Mouse (Mus musculus): ENCODE data around the gene Senp2.
"Not testable (repeated sequence)": the region's sequence is repeated elsewhere in the genome, so short reads cannot be mapped to it uniquely, and the experiment has no call there.

Gene Senp2

DNA sequence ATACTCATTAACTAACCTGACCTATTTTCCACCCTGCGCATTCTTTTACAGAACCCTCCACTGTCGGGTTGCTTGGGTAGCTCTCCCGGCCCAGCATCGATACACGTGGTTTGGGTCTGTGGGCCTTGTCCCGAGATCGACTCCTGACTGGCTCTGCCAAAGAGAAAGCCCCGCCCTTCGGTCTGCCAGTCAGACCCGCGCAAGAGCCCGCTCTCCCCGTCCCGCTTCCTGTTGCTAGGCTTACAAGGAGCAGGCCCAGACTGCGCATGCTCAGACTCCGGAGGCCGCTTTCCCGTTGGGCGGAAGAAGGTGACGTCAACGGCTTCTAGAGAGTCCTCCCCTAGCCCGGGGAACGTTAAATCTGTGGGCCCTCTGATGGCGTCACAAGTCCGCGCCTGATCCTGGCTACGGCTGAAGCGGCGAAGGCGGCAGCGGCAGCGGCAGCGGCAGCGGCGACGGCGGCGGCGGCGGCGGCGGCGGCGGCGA is at the start of gene Senp2:
TSS of gene Senp2 (plus strand) at position 386 of the 486 bp plus-strand sequence.
- DNase-seq = peak; percentile 100

GRCm38 (mm10) chr16:21965576-21965975 is 43.7 kb upstream of the Senp2 start:
- DNase-seq = no peak

GRCm38 (mm10) chr16:21969874-21970273 is 39.4 kb upstream of the Senp2 start:
- DNase-seq = no peak

- no peak for DNase-seq
Observed at GRCm38 (mm10) chr16:21970536-21970935, 38.7 kb upstream of the Senp2 start.

- no peak for DNase-seq
Observed at GRCm38 (mm10) chr16:21971446-21971845, 37.8 kb upstream of the Senp2 start.

GRCm38 (mm10) chr16:21976203-21976602 is 33.1 kb upstream of the Senp2 start:
- no peak for DNase-seq

DNA sequence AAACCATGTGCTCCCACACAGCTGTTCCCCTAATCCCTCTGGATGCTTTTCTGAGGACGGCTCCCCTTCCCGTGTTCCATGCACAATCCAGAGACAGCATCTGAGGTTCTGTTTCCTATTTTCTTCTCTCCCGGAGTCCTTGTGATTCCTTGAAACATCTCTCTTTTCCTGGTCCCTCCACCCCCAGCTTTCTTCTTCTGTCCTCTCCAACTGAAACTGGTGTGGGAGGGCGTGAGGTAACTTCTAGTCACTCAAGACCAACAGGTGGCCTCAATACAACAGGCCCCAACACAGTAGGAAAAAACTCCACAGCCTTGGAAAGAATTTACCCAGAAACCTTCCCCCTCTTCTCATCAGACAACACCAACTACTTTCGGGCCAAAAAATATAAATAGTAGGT is 31.9 kb upstream of the Senp2 start:
- DNase-seq = no peak

- no peak for DNase-seq
Observed at GRCm38 (mm10) chr16:21983146-21983545, 26.1 kb upstream of the Senp2 start.

GRCm38 (mm10) chr16:21983581-21983980 is 25.7 kb upstream of the Senp2 start:
- DNase-seq = no peak

DNA sequence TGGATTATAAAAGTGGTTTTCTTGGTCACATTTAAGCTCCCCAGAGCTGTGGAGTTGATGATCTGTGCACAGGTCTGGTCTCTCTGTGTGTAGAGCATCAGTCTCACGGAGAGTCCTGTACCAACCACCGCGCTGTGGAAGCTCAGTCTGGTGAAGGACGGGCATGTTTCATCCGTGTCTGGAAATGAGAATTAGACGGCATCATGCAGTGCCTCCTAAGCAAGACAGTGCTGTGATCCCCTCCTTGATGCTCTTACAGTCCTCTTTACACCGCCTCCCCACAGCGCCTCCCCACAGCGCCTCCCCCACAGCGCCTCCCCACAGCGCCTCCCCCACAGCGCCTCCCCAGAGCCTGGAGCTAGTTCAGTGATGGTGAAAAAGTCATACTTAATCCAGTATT is 25.2 kb upstream of the Senp2 start:
- no peak for DNase-seq

DNA sequence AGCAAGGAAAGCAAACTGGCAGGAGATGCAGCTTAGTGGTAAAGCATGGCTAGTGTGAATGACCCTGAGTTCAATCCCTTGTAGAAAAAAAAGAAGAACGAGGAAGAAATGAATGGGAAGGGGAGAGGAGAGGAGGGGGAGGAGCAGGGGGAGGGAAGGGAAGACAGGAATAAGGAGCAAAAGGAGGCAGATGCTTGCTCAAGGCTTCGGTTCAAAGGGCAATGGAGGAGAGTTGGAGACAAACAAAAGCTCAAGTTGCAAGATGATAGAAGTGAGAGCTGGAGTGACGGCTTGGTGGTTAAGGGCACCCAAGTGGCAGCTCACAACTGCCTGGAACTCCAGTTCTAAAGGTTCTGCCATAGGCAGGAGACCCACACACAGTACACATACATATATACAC is 23.1 kb upstream of the Senp2 start:
- no peak for DNase-seq

GRCm38 (mm10) chr16:21987956-21988355 is 21.3 kb upstream of the Senp2 start:
- no peak for DNase-seq

DNA sequence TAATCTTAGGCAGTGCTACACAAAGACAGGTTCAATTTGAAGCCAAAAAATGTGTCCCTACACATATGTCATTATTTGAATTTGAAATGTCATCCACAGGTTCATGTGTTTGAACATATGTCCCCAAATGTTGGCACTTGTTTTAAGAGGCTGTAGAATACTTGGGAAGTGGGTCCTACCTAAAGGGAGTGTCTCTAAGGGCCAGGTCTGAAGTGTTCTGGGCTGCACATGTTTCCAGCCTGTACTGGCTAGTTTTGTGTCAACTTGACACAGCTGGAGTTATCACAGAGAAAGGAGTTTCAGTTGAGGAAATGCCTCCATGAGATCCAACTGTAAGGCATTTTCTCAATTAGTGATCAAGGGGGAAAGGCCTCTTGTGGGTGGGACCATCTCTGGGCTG is 18.4 kb upstream of the Senp2 start:
- DNase-seq = not testable (repeated sequence)

GRCm38 (mm10) chr16:21991774-21992173 is 17.5 kb upstream of the Senp2 start:
- DNase-seq = no peak

GRCm38 (mm10) chr16:21995304-21995703 is 14.0 kb upstream of the Senp2 start, which contains the start of gene Liph:
Gene Liph, minus strand, starts transcription at chr16:21995663.
- no peak for DNase-seq

- DNase-seq = no peak
Observed at GRCm38 (mm10) chr16:21996402-21996801, 12.9 kb upstream of the Senp2 start.

GRCm38 (mm10) chr16:21996881-21997641 is 12.2 kb upstream of the Senp2 start:
- no peak for DNase-seq

DNA sequence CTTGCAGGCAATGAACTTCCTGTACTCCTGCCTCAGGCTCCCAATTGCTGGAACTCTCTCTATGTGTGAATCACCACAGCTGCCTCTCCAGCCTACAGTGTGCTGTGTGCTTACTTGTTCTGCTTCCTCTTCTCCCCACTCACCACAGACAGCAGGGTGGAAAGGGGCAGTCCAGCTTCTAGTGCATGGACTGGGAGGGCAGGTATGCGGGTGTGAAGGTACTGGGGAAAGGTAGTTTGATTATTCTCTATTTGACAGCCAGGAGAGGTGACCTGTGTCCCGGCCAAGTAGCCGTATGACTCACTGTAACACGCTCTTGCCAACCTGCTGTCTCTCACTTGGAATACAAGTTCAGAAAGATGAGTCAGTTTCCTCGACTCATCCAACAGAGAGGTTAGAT is 11.2 kb upstream of the Senp2 start:
- DNase-seq = no peak

GRCm38 (mm10) chr16:21999941-22000690 is 9.2 kb upstream of the Senp2 start:
- DNase-seq = no peak

DNA sequence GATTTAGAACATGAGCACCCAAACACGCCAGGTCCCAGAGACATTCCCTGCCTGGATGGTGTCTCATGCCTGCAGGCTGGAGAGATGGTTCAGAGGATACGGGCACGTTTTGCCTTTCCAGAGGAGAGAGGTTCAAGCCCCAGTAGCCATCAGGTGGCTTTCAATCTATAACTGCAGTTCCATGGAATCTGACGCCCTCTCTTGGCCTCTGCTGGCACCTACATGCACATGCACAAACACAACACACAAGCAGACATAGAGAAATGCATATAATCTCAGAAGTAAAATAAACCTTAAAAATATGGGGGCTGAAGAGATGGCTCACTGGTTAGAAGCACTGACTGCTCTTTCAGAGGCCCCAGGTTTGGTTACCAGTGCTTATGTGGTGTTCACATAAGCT is 8.1 kb upstream of the Senp2 start:
- DNase-seq = no peak

DNA sequence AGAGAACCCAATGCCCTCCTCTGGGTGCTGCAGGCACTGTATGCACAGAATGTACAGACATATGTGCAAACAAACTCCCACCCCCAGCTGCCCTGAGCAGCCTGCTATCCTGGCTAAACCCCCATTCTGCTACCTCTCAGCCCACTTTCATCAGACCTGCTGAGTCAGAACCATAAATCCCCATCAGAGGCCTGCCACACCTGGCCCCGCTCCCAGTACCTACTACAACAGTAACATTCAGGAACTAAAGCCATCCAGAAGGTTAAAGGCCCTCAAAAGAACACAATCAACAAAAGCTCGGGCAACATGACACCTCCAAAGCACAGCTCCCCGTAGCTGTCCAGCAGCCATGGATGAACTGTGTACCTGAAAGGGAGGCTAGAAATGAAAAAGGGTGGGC is 7.7 kb upstream of the Senp2 start:
- no peak for DNase-seq

DNA sequence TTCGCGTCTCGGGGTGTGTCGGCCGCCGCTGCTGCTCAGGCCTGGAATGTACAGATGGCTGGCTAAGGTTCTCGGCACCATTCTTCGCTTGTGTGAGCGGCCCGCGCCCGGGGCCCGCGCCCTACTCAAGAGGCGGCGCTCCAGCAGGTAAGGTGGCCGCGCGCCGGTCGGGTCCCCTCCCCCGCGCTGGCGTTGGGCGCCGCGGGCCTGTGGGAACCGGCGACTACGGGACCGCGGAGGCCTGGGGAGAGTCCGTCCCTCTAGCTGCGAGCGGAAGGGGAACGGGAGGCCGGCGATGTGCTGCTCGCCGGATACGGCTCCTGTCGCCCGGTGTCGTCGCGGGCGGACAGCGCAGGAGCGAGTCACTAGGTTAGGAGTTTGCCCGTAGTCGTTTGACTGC is 312 bp downstream of the Senp2 start:
- no peak for DNase-seq

GRCm38 (mm10) chr16:22015569-22015968 is 6.3 kb downstream of the Senp2 start:
- no peak for DNase-seq

DNA sequence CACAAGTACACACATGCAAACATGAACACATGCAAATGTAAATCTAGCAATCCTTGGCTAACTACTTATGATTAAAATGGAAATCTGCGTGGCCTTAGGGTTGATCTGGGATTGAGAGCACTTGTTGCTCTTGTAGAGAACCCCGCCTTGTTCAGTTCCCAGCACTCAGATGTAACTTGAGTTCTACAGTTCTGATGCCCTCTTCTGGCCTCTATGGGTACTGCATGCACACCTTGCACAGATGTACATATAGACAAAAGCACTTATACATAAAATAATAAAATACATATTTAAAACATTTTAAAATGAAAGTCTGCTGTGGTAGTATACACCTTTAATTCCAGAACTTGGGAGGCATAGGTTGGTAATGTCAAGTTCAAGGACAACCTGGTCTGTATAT is 12.8 kb downstream of the Senp2 start:
- DNase-seq = no peak
